Mouse (Mus musculus) CH12.LX (cell line): ENCODE results near the gene Myo1a.

Experiments
- CTCF ChIP-seq, 2 experiments: IDR thresholded peaks in 1 of 2; conservative IDR thresholded peaks in 1 of 2; 2 replicates each; pipeline ENCODE4 v1.5.1; 2011 to 2012; ENCODE audit warnings: low read depth in 2 of 2, low read length in 2 of 2, improper control_type of control experiment in 1 of 2, inconsistent platforms in 1 of 2, mild to moderate bottlenecking in 1 of 2, moderate library complexity in 1 of 2
- JUND ChIP-seq: conservative IDR thresholded peaks from 2 replicates; pipeline ENCODE4 v1.6.1; 2011; ENCODE audit warnings: low read depth, low read length, improper control_type of control experiment
- MYC ChIP-seq: IDR thresholded peaks from 2 replicates; pipeline ENCODE4 v1.6.1; 2011; ENCODE audit warnings: low read depth, mild to moderate bottlenecking, improper control_type of control experiment, low read length
- POLR2A ChIP-seq: IDR thresholded peaks from 2 replicates; pipeline ENCODE4 v1.6.1; 2011; ENCODE audit warnings: low read depth, mild to moderate bottlenecking, improper control_type of control experiment, low read length
- ZC3H11A ChIP-seq: IDR thresholded peaks from 2 replicates; pipeline ENCODE4 v1.6.1; 2012; ENCODE audit warnings: low read depth, mild to moderate bottlenecking, inconsistent platforms, low read length, improper control_type of control experiment
- ZMIZ1 ChIP-seq: IDR thresholded peaks from 2 replicates; pipeline ENCODE4 v1.6.1; 2012; ENCODE audit warnings: low read depth, mild to moderate bottlenecking, inconsistent platforms, low read length, improper control_type of control experiment

GRCm38 (mm10) chr10:127661291-127661914, 43.6 kb upstream of the Myo1a start:
- TF ChIP-seq POLR2A (no peak), CTCF (conservative IDR thresholded peaks at IDR 0.05 in 1 of 2, IDR thresholded peaks at IDR 0.05 in 1 of 2; ENCODE audit: low read depth in 2 of 2, low read length in 2 of 2) (no peak), ZC3H11A (no peak), ZMIZ1 (no peak), MYC (no peak), JUND (no peak)
